Mouse (Mus musculus) forebrain, embryonic 13.5 days (tissue): ENCODE data around the gene Stx8. TPM values are rescaled to one million over a fixed set of nuclear protein-coding genes. Genes with fewer than 3 reads are reported as not detected.

Experiments
- ATAC-seq: fragments of 200-750 bp; cut with Nextera tagmentation; 2 replicates; pipeline ENCODE4 v1.8.0; 2017
- H3K27ac ChIP-seq: fragments of 300-500 bp; sonication (generic); 2 replicates; pipeline ENCODE4 v1.5.1; 2015; ENCODE audit warnings: inconsistent platforms, mild to moderate bottlenecking, moderate library complexity
- H3K27me3 ChIP-seq: fragments of 300-500 bp; sonication (generic); 2 replicates; pipeline ENCODE4 v1.6.1; 2015; ENCODE audit warnings: mild to moderate bottlenecking, inconsistent platforms
- H3K36me3 ChIP-seq: fragments of 300-500 bp; sonication (generic); 2 replicates; pipeline ENCODE4 v1.6.1; 2015; ENCODE audit warnings: mild to moderate bottlenecking, inconsistent platforms; ENCODE audit not compliant: poor library complexity, severe bottlenecking
- H3K4me1 ChIP-seq: fragments of 300-500 bp; sonication (generic); 2 replicates; pipeline ENCODE4 v1.6.1; 2015; ENCODE audit warnings: inconsistent platforms
- H3K4me2 ChIP-seq: fragments of 300-500 bp; sonication (generic); 2 replicates; pipeline ENCODE4 v1.6.1; 2015; ENCODE audit warnings: inconsistent platforms, mild to moderate bottlenecking, moderate library complexity
- H3K4me3 ChIP-seq: fragments of 300-500 bp; sonication (generic); 2 replicates; pipeline ENCODE4 v1.5.1; 2015; ENCODE audit warnings: mild to moderate bottlenecking, inconsistent platforms
- H3K9ac ChIP-seq: fragments of 300-500 bp; sonication (generic); 2 replicates; pipeline ENCODE4 v1.6.1; 2015; ENCODE audit warnings: mild to moderate bottlenecking, inconsistent platforms
- H3K9me3 ChIP-seq: fragments of 300-500 bp; sonication (generic); replicated peaks from 2 replicates; pipeline ENCODE4 v1.6.1; 2016; ENCODE audit warnings: inconsistent platforms
- WGBS: fragments of 180-500 bp; shearing (Covaris S2); methylation state at CpG from one replicate; pipeline ENCODE4 v1.1.7; 2015; 5-methylcytosine and 5-hydroxymethylcytosine counted together
- polyA plus RNA-seq: library from polyadenylated mRNA; unstranded; fragments of >200 nt; fragmentation: Nextera tagmentation; extraction: Ambion mirVana; gene quantifications from 2 replicates; pipeline ENCODE4 v1.2.1, GENCODE M21; 2015

Stx8 gene
- polyA plus RNA-seq, 1 experiment from 2014 or later = 66.0 TPM

DNA sequence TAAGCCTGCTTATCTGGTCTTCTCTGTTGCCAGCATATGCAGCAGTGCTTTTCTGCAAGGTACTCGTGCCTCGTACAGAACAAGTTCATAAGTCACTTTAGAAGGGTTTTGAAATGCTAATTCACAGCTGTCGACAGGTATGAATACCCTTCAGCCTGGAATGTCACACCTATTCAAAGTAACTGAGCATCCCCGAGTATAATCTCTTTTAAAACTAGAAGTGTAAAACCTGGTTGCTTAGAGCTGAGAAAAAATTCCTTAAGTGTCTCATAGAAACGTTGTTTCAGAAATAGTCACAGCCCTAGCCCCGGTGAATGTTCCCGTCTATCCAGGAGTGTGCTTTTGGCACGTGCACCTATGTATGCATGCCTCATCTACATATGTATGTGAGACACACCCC, 176.3 kb downstream of the Stx8 start:
- H3K36me3 ChIP-seq = no peaks in the 10 kb centered on the region
- H3K9ac ChIP-seq = no peak overlapping the region
- 39% methylated on average over 8 of the region's 8 CpGs for WGBS
- H3K4me1 ChIP-seq = peaks cover 36% of the 10 kb centered on the region
- no peak overlapping the region for H3K4me2 ChIP-seq
- no peak overlapping the region for H3K4me3 ChIP-seq
- no peak for ATAC-seq
- no peak overlapping the region for H3K27ac ChIP-seq
- H3K9me3 ChIP-seq = no peaks in the 10 kb centered on the region
- peaks cover 10% of the 10 kb centered on the region; the same call in 1 of the 2 replicates for H3K27me3 ChIP-seq

DNA sequence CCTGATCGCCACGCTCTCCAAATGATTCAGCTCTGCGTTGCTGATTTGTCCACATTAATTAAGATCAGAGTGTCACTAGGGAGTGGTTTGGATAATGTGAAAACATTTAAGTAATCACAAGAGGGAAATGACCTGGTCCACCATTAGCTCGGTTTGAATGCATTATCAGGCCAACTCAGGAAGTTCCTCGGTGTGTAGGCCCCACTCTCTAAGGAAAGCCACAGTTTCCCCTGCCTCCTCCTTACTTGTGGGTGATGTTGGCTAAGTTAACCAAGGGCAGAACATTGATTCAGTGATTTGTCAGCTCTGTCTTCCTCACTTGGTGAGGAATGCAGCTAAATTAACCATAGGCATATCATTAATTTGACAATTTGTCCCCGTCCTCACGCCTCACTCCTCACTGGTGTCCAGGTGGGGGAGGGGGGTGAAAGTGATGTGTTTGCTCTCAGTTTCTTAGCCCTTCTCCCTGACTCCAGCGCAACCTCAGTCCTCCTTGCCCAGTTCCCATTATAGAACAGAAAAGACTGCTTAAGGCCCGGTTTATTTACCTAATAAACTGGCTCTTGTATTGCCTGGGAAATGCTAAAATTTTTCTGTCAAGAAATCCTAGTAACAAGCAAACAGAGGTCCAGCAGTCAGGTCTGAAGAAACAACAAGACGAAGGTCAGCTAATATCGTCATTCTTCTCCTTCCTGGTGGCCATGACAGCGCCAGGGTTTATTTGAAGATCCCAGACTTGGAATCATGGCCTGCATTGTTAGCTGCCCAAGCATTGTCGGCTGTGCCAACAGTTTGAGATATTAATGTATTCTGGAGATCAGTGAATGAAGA, 178.5 kb downstream of the Stx8 start:
- Histone ChIP-seq H3K9me3 (no peaks in the 10 kb centered on the region), H3K27ac (peak overlapping the region; percentile 87), H3K27me3 (peaks cover 29% of the 10 kb centered on the region), H3K4me3 (no peak overlapping the region), H3K4me1 (peaks cover 44% of the 10 kb centered on the region), H3K36me3 (no peaks in the 10 kb centered on the region), H3K4me2 (peak overlapping the region; percentile 48), H3K9ac (peak overlapping the region; percentile 38; the same call in 1 of the 2 replicates)
- 18% methylated on average over 13 of the region's 13 CpGs for WGBS
- no peak for ATAC-seq

DNA sequence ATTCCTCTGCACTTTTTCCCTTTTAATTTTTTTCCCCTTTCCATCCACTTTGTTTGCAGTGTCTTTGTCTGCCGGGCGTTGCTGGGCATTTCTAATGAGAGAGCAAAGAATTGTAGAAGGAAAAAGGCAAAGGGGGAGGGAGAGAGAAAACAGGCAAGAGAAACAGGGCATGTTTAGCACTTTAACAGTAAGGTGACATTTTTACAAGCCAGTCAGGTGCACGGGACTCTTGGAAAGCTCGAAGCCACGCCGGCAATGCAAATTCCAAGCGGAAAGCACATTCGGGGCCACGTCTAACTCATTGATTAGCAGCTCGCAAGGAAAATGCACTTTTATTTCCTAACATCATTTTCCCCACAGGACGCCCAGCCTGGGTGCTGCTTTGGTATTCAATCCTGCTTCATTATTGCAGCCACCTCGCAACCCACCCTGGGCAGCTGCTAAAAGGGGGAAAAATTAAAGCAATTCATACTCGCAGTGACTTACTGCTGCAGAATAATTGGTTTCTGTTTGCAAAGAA, 179.1 kb downstream of the Stx8 start:
- ATAC-seq = 0 out of 2 replicates have a peak, but pooled peaks have one; percentile 3

DNA sequence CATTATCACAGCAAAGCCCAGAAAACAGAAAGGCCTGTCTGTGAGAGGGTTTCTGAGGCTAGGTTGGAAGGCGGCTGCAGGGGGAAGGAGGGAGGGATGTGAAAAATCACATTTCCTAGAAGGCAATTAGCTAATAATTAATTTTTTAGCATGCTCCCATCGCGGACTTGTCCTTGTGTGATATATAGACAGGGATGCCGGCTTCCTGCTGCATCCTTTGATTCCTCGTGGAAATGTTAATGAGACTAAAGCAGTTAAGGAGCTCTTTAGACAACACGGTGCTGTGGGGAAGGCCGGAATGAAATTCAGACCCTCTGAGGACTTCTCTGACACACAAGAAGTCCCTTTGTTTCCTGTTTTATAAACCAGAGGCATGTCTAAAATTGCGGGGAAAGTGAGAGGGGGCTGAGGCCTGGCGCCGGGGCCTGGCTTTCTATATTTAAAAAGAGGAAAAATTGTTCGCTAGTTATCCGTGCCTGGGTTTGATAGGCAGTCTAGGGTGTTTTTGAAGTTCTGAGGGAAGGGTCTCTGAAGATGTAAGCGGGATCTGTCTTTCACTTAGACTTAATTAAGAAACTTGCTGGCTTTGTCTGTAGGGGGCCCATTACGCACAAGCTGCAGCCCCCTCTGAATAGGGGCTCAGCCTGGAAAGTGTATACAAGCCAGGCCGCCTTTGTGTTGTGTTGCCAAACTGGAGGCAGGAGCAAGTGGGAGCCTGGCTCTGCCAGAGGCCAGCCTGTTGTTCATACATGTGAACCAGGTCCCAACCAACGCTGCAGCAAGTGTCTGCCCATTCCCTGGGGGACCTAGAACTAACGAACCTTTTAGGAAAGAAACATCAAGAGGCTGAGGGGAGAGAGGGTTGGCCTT, 179.8 kb downstream of the Stx8 start:
- peak overlapping the region; percentile 13; the same call in 1 of the 2 replicates for H3K4me3 ChIP-seq
- ATAC-seq = peak; percentile 84
- H3K27ac ChIP-seq = peak overlapping the region; percentile 87
- peaks cover 55% of the 10 kb centered on the region for H3K4me1 ChIP-seq
- no peaks in the 10 kb centered on the region for H3K36me3 ChIP-seq
- WGBS = under 1% methylated on average over 17 of the region's 17 CpGs
- no peaks in the 10 kb centered on the region for H3K9me3 ChIP-seq
- peak overlapping the region; percentile 48 for H3K4me2 ChIP-seq
- H3K27me3 ChIP-seq = peaks cover 29% of the 10 kb centered on the region
- H3K9ac ChIP-seq = peak overlapping the region; percentile 38; the same call in 1 of the 2 replicates

More for the DNA sequence above, 179.1 kb downstream of the Stx8 start:
- WGBS = 5% methylated on average over 13 of the region's 13 CpGs
- Histone ChIP-seq H3K9ac (peak overlapping the region; percentile 38; the same call in 1 of the 2 replicates), H3K27ac (peak overlapping the region; percentile 87), H3K9me3 (no peaks in the 10 kb centered on the region), H3K4me1 (peaks cover 50% of the 10 kb centered on the region), H3K36me3 (no peaks in the 10 kb centered on the region), H3K4me2 (peak overlapping the region; percentile 48), H3K27me3 (peaks cover 29% of the 10 kb centered on the region), H3K4me3 (peak overlapping the region; percentile 13; the same call in 1 of the 2 replicates)

DNA sequence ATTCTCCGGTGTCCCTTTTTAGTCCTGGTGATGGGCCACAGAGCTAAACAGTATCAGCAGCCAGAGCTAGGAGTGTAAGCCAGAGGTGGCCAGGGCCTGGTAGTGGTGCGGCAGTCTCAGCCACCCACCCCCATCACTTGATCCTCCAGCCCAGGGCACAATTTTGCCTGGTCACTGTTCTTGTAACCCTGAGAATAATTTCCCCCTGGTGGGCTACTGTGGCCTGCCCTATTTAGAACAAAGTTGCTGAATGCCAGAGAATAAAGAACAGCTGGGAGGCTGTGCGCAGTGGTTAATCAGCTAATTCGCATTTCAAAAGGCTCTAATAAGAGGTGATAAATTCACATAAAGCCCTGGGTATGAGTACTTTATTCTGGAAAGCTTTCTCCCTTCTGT, 180.5 kb downstream of the Stx8 start:
- ATAC-seq = peak; percentile 69
- H3K9me3 ChIP-seq = no peaks in the 10 kb centered on the region

DNA sequence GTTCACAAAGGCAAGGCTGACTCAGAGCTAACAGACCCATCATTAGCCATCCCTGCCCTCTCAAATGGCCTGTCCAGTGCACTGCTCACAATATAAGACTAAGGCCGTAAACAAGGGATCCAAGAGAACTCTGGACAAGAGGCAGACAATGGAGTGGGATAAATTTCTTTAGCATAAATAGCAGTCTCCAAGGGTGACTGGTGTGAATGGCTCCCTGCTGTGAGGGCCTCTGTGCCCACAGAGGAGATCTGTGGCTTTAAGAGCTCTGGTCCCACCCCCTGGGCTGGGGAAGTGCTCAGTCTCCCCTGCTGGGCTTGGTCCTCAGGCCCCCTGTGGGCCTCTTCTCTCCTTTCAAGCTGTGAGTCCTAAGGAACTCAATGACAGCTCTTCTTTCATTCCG, 184.9 kb downstream of the Stx8 start:
- H3K27ac ChIP-seq = peak overlapping the region; percentile 48; the same call in 1 of the 2 replicates

More for the DNA sequence above, 180.5 kb downstream of the Stx8 start:
- Histone ChIP-seq H3K27ac (peak overlapping the region; percentile 87), H3K4me2 (peak overlapping the region; percentile 48), H3K9ac (no peak overlapping the region; the same call in 1 of the 2 replicates), H3K36me3 (no peaks in the 10 kb centered on the region), H3K27me3 (peaks cover 29% of the 10 kb centered on the region), H3K4me1 (peaks cover 61% of the 10 kb centered on the region), H3K4me3 (no peak overlapping the region)
- WGBS = 6% methylated on average over 4 of the region's 4 CpGs

DNA sequence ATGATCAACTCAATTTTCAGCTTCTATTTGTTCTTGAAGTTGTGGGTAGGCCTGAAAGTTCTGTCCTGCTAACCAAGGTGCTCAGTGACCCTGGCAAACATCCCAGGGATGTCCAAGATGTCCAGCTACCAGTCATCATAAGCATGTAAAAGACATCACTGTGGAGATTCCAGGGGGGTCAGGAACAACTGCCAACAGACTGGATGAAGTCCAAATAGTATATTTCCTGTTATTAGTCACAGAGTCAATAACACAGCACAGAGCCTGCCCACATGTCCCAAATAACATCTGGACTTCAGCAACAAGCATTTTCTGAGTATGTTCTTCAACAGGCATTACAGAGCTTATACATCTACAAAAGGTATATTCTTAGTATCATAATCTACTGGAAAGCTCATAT, 189.8 kb downstream of the Stx8 start:
- no peaks in the 10 kb centered on the region for H3K36me3 ChIP-seq
- ATAC-seq = no peak
- 0 out of 2 replicates have a peak, but pooled peaks cover 3% of the 10 kb centered on the region for H3K27me3 ChIP-seq
- H3K9ac ChIP-seq = no peak overlapping the region
- H3K4me1 ChIP-seq = peaks cover 16% of the 10 kb centered on the region
- no peak overlapping the region for H3K4me2 ChIP-seq
- H3K4me3 ChIP-seq = no peak overlapping the region
- no peaks in the 10 kb centered on the region for H3K9me3 ChIP-seq
- H3K27ac ChIP-seq = no peak overlapping the region

More for the DNA sequence above, 184.9 kb downstream of the Stx8 start:
- H3K4me3 ChIP-seq = no peak overlapping the region
- no peaks in the 10 kb centered on the region for H3K9me3 ChIP-seq
- H3K4me1 ChIP-seq = peaks cover 39% of the 10 kb centered on the region
- H3K4me2 ChIP-seq = peak overlapping the region; percentile 32
- H3K36me3 ChIP-seq = no peaks in the 10 kb centered on the region
- peaks cover 23% of the 10 kb centered on the region for H3K27me3 ChIP-seq
- peak; percentile 47; the same call in 1 of the 2 replicates for ATAC-seq
- 5% methylated on average over 2 of the region's 2 CpGs for WGBS
- H3K9ac ChIP-seq = no peak overlapping the region

DNA sequence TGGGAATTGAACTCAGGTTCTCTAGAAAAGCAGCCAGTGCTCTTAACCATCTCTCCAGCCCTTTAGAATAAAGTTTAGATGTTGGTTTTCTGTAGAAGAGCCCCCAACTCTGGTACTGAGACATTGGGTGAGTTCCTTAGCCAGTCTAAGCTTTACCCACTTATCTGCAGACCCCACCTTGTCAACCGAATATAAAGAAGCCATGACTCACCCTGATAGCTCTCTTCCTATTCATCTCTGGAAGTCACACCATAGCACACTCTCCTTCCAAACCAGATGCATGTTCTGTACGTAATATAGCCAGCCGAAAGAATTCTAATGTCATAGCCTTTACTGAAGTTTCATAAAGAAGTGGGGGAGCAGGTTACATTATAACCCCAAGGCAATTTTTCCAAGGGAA, 192.2 kb downstream of the Stx8 start:
- no peaks in the 10 kb centered on the region for H3K27me3 ChIP-seq
- ATAC-seq = no peak
- 95% methylated on average over 3 of the region's 3 CpGs for WGBS
- H3K4me2 ChIP-seq = no peak overlapping the region
- no peak overlapping the region for H3K27ac ChIP-seq
- no peak overlapping the region for H3K9ac ChIP-seq
- H3K4me1 ChIP-seq = peaks cover 9% of the 10 kb centered on the region
- no peaks in the 10 kb centered on the region for H3K36me3 ChIP-seq
- H3K9me3 ChIP-seq = no peaks in the 10 kb centered on the region
- no peak overlapping the region for H3K4me3 ChIP-seq

DNA sequence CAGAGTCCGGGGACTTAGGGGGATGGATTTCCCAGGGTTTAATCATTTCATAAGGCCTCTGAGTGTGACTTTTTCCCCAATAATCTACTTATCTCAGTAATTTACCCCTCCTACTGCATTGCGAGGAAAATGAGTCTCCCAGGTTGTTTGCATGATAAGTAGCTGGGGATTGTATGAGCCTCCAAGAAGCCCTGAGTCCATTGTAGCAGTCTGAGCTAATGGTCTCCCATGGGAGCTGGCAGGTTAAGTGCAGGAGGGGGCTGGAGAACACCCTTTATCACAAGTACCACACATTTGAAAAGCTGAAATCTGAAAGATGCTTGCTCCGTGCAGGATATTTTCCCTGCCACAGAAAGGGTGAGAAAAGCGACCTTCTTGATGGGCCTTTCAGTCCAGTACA, 193.9 kb downstream of the Stx8 start:
- Histone ChIP-seq H3K27ac (peak overlapping the region; percentile 48; the same call in 1 of the 2 replicates), H3K36me3 (no peaks in the 10 kb centered on the region), H3K4me3 (no peak overlapping the region), H3K4me1 (peaks cover 16% of the 10 kb centered on the region), H3K4me2 (no peak overlapping the region), H3K27me3 (no peaks in the 10 kb centered on the region), H3K9me3 (no peaks in the 10 kb centered on the region), H3K9ac (no peak overlapping the region)
- whole genome bisulfite sequencing = 30% methylated on average over 4 of the region's 4 CpGs
- no peak for ATAC-seq

DNA sequence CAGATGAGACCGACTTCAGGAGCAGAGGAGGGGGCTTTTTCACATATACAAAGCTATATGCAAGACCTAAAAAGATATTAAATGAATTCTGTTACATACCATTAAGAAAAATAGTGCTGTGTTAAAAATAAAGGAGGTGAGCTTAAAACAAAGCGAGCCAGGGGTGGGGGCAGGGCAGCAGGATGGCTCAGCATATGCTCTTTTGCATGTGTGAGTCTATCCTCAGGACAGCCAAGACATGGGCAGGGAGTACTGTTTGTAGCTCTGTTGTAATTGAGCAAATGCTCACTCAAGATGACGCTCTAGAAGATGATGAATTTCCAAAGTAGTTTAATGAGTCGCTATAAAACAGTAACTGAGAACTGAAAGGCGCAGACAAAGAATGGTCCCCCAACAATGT, 198.4 kb downstream of the Stx8 start:
- no peak overlapping the region for H3K4me2 ChIP-seq
- H3K27me3 ChIP-seq = no peaks in the 10 kb centered on the region
- H3K4me3 ChIP-seq = no peak overlapping the region
- no peak overlapping the region for H3K27ac ChIP-seq
- no peak overlapping the region for H3K9ac ChIP-seq
- no peaks in the 10 kb centered on the region for H3K36me3 ChIP-seq
- H3K4me1 ChIP-seq = peaks cover 15% of the 10 kb centered on the region
- no peak for ATAC-seq
- WGBS = 91% methylated on average over 5 of the region's 5 CpGs
- H3K9me3 ChIP-seq = no peaks in the 10 kb centered on the region

DNA sequence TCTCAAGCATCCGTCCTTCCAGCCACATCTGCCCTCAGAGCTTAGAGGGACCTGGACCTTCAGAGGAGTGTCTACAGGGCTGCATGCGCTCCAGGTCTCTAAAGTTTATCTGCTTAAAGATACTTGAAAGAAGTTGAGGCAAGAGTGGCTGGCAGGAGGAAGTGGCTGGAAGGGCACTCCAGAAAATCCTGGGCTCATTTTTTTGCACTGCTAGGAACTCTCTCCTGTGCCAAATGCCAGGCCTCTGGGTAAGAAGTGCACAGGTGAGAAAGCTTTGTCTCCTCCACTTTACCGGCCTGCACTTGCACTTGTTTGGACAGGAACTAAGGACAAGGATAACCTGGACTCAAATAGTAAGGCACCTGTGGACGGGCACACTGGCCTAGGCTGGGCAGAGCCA, 202.4 kb downstream of the Stx8 start:
- Histone ChIP-seq H3K4me3 (no peak overlapping the region), H3K9me3 (no peaks in the 10 kb centered on the region), H3K4me2 (no peak overlapping the region), H3K4me1 (peaks cover 7% of the 10 kb centered on the region; the same call in 1 of the 2 replicates), H3K27me3 (no peaks in the 10 kb centered on the region), H3K9ac (no peak overlapping the region), H3K27ac (no peak overlapping the region), H3K36me3 (no peaks in the 10 kb centered on the region)
- 93% methylated on average over 4 of the region's 4 CpGs for WGBS
- no peak for ATAC-seq
